Mouse (Mus musculus) adrenal gland (tissue): ENCODE results near the gene 2310039H08Rik.

Experiments used
- intact Hi-C: fragments of 180-260 bp; cut with DNase I; formaldehyde crosslinking; loops from one replicate; pipeline ENCODE4 v1.15.1; 2025

2310039H08Rik gene

GRCm38 (mm10) chr17:46808376-46808775, 35.9 kb downstream of the 2310039H08Rik start:
- intact Hi-C loops: no loop called here

DNA sequence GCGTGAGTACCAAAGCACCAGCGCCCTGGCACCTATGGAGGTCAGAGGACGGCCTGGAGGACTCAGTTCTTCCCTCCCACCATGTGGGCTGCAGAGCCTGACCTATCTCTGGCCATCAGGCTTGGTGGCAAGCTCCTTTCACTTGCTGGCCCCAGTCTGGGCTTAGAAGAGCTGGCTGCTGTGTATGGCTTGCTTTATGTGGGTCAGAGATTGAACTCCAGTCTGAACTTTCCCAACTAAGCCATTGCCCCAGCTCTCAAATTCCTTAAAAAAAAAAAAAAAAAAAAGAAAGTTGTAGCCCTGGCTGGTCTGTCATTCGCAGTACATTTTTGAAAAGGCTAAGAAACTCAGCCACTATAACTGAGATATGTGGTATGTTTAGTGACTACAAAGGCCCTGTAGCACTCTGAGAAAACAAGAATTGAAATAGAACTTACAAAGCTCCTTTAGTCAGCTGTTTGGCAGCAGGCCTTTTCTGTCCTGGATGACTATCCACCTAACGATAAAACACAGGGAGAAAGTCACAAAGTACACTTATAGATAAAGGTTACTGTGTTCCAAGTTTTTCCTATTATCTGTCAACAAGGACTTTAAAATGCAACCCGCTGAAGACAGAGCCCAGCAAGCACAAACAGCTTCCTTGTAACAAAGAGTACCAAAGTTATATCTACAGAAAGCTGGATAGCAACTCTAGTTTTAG, 36.8 kb downstream of the 2310039H08Rik start:
- intact Hi-C loops: no loop called here

GRCm38 (mm10) chr17:46810672-46811071, 38.2 kb downstream of the 2310039H08Rik start:
- intact Hi-C loops: no loop called here

GRCm38 (mm10) chr17:46812442-46812841, 40.0 kb downstream of the 2310039H08Rik start:
- intact Hi-C loops: no loop called here

- intact Hi-C loops: no loop called here
Observed at GRCm38 (mm10) chr17:46813637-46814036, 41.2 kb downstream of the 2310039H08Rik start.

- intact Hi-C loops: no loop called here
Observed at GRCm38 (mm10) chr17:46814497-46814896, 42.1 kb downstream of the 2310039H08Rik start.

- intact Hi-C loops: no loop called here
Observed at GRCm38 (mm10) chr17:46816306-46816705, 43.9 kb downstream of the 2310039H08Rik start.

GRCm38 (mm10) chr17:46817734-46818158, 45.3 kb downstream of the 2310039H08Rik start:
- intact Hi-C loops: no loop called here

DNA sequence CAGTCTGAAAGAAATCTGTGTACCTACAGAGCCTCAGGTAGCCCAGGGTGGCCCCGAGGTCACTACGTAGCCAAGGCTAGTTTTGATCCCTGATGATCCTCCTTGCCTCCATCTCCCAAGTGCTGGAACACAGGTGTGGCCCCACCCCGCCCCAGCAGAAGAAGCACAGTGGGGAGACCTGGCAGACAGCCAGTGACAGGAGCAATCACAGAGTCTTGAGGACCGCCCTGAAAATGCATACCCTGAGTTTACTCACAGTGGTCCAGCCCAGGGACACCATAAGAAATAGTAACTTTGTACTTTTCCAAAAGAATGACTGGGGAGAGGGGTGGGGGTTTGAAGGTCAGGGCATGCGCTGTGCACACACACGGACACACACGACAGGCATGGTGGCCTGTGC, 48.2 kb downstream of the 2310039H08Rik start:
- intact Hi-C loops: no loop called here
